Mouse (Mus musculus) CD4-positive, CD25-positive, alpha-beta regulatory T cell, adult 2 months (primary cell): ENCODE data around the gene Gm6217.
"Not testable (repeated sequence)": the region's sequence is repeated elsewhere in the genome, so short reads cannot be mapped to it uniquely, and the experiment has no call there.

Experiments
- DNase-seq: peaks from one replicate; pipeline ENCODE4 v3.0.0-alpha.2; 2012; ENCODE audit warnings: low read depth, low spot score

Gm6217 gene

DNA sequence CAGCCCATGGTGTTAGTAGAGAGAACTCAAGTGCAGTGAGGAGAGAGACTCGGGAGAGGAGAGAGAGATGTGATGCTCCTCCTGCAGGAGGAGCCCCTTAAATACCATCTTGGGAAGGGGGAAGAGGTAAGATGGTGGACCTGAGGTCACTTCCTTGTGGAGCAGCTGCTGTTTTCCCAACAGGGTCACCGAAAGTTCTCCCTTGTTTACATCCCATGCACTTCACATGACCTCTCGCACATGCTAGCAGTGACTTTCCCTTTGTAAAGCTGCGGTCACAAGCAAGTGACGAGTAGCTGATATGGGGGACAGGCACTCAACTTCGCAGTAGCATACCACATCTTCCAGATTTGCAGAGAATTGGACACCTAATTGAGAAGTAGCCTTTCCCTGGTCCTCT lies at the start of gene Gm6217:
Gene Gm6217 (minus strand): TSS at position 74 of the 400 bp plus-strand sequence.
- DNase-seq: not testable (repeated sequence)

DNA sequence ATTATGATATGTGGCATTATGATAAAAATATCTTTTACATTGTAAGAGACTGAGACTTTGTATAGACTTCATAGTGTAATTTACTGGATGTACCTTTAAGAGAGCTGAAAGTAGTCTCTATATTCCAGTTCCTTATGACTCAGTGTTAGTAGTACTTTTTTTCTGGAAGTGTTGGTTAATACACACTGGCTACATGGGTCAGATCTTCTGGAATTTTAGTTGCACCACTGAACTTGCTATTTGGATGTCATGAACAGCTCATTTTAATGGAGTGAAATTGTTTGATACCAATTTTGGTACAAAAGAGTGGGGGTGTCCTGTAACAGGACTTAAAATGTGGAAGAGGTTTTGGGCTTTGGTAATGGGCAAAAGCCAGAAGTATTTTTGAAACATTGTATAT lies 46.6 kb upstream of the Gm6217 start:
- DNase-seq: no peak

DNA sequence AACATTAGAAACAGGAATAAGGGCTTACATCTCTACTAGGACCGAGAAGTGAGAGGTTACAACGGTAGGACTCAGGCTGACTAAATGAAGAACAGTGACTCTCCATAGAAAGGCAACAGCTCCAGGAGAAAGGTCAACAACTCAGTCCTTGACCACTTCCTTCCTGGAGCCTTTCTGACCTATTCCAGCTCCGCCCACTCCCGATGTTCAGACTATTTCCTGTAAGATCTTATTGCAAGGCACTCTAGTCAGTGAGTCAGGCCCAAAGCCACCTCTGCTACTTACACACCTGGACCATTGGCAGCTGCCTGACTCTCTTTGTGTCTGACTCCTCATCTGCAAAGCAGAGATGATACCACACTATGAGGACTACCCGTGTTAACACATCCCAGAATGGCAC lies 44.6 kb upstream of the Gm6217 start:
- DNase-seq: peak; percentile 55

DNA sequence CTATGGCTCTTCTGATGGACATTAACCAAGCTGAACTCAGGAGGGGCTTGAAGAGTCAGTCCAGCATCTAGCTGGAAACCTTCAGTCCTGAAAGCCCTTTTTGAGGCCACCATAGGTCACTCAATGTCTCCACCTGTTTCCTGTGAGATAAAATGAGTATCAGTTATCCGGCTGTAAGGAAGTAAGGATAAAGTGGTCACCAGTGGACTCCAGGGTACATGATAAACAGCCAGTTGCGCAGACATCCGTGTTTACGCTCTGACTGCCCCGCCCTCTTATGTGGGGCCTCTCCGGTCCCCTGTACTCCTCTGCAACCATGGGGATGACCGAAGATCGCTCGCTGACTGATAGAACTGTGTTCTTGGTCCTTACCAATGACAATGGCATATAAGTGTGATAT lies 43.1 kb upstream of the Gm6217 start:
- DNase-seq: peak; percentile 25

DNA sequence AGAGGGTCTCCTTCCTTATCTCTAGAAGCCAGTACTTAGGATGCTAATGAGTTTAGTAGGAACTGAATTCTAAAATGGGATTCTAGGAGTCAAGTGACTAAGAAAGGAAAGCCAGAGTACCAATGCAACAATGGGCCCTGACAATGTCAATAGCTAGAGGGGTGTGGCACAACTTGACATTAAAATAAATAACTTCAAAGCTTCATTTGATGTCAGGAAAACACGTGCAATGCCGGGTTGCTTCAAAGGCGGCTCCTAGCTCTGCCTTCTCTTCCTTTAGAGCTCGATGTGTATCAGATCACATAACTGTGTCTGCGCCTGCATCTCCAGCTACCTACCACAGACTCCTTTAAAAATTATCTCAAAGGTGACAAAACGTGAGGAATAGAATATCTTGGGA lies 42.7 kb upstream of the Gm6217 start:
- DNase-seq: peak; percentile 76

DNA sequence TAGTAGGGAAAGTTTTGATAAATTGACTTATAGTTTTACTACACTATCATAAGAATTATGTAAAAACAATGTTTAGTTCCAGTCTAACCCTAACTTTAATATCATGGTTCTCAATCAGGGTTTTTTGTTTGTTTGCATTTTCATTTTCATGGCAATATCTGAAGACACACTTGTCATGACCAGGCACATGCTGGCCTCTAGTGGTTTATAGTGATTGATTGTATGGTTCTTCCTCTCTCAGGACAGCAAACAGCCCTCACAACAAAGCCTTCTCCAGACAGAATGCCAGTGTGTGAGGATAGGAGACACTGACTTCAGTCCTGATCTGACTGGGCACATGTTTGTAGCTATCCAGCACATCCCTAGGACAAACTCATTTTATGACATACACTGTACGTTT lies 42.0 kb upstream of the Gm6217 start:
- peak; percentile 27 for DNase-seq

DNA sequence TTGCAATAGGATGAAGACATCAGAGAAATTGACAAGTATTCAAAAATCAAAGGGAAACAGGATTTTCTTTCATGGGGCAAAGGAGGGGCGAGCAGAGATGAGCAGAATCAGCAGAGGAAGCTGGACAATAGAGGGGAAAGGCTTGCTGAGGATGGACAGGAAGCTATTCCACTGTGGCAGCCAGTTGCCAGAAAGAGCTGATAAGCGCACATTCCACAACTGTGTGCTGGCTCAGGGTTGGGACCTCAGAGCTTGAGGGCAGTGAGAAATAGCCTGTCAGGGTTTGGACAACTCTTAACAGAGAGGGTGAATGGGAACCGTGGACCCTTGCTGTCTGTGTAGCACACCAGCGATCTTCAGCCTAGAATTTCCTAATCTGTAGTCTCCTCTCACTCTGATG lies 40.8 kb upstream of the Gm6217 start:
- no peak for DNase-seq

DNA sequence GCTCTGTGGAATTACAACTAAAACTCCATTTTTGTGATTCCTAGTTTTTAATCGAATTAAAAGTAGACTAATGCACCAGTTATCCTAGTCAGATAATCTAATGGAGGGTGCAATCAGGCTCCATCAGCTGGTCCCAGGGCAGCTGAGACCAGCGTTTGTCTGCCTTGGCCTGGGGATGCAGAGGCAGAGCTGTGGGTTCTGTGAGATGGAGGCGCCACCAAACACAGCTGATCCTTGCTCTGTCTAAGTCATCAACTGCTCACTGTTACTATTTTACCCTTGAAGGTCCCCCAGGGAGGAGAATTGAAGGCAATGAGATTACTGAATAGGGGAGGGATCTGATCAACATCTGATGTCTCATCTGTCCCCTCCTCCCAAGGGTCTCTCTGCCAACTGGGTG lies 35.2 kb upstream of the Gm6217 start:
- no peak for DNase-seq

DNA sequence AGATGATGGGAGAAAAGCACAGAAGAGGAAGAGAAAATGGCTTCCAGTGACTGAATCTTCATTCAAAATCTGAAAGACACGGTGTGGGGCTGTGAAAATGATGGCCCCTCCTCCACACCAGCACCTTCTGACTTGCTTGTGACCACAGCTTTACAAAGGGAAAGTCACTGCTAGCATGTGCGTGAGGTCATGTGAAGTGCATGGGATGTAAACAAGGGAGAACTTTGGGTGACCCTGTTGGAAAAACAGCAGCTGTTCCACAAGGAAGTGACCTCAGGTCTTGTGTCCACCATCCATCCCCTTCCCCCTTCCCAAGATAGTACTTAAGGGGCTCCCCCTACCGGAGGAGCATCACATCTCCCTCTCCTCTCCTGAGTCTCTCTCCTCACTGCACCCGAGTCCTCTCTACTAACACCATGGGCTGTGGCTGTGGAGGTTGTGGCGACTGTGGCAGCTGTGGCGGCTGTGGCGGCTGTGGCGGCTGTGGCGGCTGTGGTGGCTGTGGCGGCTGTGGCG lies 28.7 kb upstream of the Gm6217 start, which contains the start of gene Gm47955:
Gene Gm47955 (plus strand): TSS at position 417 of the 516 bp plus-strand sequence.
- DNase-seq: no peak

DNA sequence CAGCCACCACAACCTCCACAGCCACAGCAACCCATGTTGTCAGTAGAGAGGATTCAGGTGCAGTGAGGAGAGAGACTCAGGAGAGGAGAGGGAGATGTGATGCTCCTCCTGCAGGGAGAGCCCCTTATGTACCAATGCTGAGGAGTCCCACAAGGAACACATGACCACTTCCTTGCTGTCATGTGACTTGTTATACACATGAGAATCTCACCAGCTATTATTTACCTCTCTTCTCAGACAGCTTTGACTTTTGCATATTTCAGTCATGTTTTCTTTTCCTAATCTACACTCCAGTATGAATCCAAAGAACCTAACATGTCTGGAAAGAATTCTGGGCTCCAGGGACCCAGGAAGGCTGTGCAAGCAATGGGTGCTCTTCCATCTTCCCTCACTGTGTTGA lies 24.7 kb upstream of the Gm6217 start, which contains the start of gene Gm7544:
Gene Gm7544 (minus strand): TSS at position 101 of the 400 bp plus-strand sequence.
- not testable (repeated sequence) for DNase-seq

DNA sequence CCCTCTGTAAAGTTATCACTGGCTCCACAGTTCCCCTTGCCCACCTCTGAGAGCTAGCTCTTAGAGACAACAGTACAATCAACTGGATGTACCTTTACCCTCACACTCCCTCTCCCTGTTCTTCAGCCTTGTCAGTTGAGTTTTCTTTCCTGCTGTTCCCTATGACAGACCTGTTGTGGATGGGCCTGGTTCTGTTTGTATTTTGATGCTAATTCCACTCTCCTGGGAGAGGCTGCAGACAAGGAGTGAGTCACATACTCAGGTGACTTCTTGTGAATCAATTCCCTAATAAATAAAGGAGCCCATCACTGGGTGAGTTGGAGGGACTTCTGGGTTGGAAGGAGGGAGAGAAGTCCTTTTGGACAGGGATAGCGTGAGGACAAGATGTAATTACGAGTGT lies 17.4 kb upstream of the Gm6217 start:
- DNase-seq: no peak

DNA sequence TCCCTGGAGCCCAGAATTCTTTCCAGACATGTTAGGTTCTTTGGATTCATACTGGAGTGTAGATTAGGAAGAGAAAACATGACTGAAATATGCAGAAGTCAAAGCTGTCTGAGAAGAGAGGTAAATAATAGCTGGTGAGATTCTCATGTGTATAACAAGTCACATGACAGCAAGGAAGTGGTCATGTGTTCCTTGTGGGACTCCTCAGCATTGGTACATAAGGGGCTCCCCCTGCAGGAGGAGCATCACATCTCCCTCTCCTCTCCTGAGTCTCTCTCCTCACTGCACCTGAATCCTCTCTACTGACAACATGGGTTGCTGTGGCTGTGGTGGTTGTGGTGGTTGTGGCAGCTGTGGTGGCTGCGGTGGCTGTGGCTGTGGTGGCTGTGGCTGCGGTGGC lies 14.8 kb upstream of the Gm6217 start:
- DNase-seq: not testable (repeated sequence)

DNA sequence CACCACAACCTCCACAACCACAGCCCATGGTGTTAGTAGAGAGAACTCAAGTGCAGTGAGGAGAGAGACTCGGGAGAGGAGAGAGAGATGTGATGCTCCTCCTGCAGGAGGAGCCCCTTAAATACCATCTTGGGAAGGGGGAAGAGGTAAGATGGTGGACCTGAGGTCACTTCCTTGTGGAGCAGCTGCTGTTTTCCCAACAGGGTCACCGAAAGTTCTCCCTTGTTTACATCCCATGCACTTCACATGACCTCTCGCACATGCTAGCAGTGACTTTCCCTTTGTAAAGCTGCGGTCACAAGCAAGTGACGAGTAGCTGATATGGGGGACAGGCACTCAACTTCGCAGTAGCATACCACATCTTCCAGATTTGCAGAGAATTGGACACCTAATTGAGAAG lies 12.1 kb upstream of the Gm6217 start, which contains the start of gene A030003K21Rik:
Gene A030003K21Rik (minus strand): TSS at position 94 of the 400 bp plus-strand sequence.
- not testable (repeated sequence) for DNase-seq

DNA sequence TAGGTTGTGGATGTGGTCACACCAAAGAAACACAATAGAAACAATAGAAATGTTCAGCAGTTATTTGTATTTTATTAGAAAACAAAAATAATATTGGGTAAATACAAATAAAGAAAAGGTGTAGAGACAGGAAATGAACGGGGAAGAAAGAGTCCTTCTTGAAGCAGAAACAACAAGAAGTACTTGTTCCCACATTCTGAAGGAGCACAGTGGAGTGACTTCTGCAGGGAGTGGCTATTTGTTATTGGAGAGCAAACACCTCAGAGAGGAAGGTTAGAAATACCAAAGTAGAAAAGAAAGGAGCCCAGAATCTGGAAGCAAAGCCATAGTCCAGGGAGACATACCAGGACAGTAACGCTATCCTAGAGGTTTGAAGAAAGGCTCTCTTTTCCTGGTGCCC lies 11.3 kb upstream of the Gm6217 start:
- DNase-seq: not testable (repeated sequence)

DNA sequence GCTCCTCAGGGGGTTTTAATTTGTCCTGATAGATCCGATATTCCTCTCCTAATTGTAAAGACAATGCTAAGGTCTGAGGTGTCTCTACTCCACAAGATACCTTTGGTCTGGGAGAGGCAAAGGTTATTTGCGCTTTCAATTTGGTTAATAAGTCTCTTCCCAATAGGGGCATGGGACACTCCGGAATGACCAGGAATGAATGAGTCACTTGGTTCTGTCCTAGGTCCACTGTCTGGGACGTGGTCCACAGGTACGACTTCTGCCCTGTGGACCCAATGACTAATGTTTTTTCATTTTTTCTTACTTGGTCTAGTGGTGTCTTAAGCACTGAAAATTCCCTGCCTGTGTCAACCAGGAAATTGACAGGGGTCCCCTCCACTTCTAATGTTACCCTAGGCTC lies 7.5 kb upstream of the Gm6217 start:
- DNase-seq: no peak

DNA sequence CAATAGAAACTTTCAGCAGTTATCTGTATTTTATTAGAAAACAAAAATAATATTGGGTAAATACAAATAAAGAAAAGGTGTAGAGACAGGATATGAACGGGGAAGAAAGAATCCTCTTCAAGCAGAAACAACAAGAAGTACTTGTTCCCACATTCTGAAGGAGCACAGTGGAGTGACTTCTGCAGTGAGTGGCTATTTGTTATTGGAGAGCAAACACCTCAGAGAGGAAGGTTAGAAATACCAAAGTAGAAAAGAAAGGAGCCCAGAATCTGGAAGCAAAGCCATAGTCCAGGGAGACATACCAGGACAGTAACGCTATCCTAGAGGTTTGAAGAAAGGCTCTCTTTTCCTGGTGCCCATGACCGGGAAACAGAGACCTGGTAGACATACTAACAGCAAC lies 641 bp downstream of the Gm6217 start:
- DNase-seq: not testable (repeated sequence)

DNA sequence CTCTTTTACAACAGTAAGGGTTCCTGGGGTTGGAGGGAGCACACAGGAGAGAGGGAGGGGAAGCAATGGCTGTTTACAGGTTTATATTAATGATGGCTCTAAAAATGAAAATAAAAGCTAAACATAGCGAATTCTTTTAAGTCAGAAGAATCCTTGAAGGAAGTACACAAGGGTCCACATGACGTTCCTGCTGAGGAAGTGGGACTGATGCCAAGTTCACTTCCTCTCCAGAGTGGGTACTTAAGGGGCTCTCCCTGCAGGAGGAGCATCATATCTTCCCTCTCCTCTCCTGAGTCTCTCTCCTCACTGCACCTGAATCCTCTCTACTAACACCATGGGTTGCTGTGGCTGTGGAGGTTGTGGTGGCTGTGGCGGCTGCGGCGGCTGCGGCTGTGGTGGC lies 6.5 kb downstream of the Gm6217 start, which contains the start of gene A030014E15Rik:
Gene A030014E15Rik (plus strand): TSS at position 268 of the 400 bp plus-strand sequence.
- no peak for DNase-seq

DNA sequence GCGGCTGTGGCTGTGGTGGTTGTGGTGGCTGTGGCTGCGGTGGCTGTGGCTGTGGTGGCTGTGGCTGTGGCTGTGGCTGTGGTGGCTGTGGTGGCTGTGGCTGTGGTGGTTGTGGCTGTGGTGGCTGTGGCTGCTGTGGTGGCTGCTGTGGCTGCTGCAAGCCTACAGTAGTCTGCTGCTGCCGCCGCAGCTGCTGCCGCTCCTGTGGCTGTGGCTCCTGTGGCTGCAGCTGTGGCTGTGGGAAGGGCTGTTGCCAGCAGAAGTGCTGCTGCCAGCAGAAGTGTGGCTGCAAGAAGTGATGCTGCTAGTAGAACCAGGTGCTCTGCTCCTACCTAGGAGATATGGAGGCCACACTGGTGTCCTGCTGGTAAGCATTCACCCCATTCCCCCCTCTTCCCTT lies 17.8 kb downstream of the Gm6217 start:
- DNase-seq: peak; percentile 19

DNA sequence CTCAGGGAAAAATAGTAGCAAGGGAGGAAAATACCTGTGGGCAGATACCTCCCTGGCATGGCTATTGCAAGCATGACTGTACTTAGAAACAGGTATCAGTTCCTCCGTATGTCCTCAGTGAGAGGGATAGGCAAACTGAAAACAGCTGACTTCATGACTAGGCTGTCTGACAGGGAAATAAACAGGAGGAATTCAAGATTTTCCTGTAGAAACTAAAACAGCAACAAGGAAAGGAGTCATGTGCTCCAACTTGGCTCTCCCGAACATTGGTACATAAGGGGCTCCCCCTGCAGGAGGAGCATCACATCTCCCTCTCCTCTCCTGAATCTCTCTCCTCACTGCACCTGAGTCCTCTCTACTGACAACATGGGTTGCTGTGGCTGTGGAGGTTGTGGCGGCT lies 18.2 kb downstream of the Gm6217 start, which contains the start of gene A030005L19Rik:
Gene A030005L19Rik (plus strand): TSS at position 301 of the 400 bp plus-strand sequence.
- DNase-seq: peak; percentile 18

DNA sequence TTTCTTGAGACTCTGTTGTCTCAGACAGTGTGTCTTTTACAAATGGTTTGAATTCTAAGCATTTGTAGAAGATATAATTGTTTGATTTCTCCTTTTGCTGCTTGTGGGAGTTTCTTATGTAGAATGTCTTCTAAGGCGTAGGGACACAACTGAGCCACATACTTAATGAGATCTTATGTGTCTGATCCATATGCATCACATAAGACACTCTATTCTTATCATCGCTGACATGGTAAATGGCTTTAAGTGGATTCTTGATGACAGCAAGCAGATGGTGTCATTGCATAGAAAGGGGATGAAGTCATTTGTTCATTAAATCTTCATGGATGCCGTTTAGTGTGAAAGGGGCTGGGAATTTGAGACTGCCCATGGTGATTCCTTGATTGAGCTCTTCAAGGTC lies 25.3 kb downstream of the Gm6217 start:
- no peak for DNase-seq

DNA sequence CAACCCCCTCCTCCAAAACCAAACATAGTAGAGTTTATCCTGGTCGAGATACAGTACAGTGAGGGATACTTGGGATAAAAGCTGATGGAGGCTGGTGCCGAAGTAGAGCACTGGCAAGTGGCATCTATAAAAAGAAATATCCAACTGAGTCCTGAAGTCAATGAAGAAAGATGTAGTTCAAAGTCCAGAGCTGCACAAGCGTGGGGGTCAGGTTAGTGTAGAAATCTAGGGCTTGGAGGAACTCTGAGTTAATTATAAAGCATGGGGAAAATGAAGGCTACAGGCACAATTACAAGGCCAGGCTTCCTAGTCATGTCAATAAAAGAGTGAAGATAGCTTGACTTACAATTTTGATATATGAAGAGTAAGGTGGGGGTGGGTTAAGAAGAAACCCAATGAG lies 30.0 kb downstream of the Gm6217 start:
- DNase-seq: no peak

DNA sequence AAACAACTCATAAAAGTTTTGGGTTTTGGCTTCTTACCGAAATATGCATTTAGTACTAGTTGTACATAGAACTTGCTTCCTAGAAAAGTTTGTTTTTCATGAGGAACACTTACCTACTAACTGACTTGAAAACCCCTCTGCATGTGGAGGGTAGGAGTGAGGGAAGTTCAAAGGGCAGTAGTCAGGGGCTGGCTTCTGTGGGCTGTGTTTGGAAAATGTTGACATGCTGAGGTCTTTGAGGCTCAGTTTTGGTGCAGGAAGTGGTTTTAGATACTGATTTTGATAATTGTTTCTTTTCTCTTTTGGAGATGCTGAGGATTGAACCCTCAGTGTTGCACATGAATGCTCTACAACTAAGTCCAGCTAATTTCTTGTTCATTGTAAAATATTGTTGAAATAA lies 30.6 kb downstream of the Gm6217 start:
- peak; percentile 63 for DNase-seq

DNA sequence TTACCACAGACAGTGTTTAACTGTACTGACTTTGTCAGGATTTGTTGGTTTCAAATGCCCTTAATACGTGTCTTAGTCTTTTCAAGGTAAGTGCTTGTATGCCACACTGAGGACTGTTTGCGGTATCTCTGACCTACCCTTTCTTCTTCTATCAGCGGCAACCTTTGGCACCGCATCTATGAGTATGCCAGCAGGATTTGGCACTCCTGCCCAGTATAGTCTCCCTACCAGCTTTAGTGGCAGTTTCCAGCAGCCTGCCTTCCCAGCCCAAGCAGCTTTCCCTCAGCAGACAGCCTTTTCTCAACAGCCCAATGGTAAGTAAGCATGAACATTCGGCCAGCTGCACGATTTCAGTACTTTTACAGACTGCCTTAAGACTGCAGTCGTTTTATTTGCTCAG lies 37.9 kb downstream of the Gm6217 start:
- no peak for DNase-seq
